Mouse (Mus musculus) lung, embryonic 15.5 days (tissue): ENCODE results near the gene Degs2. TPM values are rescaled to one million over a fixed set of nuclear protein-coding genes. Genes with fewer than 3 reads are reported as not detected.
"Not testable (repeated sequence)": the region's sequence is repeated elsewhere in the genome, so short reads cannot be mapped to it uniquely, and the experiment has no call there.

Experiments
- ATAC-seq: fragments of 200-750 bp; cut with Nextera tagmentation; 2 replicates; pipeline ENCODE4 v1.8.0; 2017; ENCODE audit warnings: moderate number of reproducible peaks, borderline replicate concordance; ENCODE audit not compliant: low FRiP score, low TSS enrichment; ENCODE audit errors: extremely low read depth
- H3K27ac ChIP-seq: fragments of 300-500 bp; sonication (generic); 2 replicates; pipeline ENCODE4 v1.5.1; 2015; ENCODE audit warnings: moderate library complexity, mild to moderate bottlenecking, inconsistent platforms
- H3K27me3 ChIP-seq: fragments of 300-500 bp; sonication (generic); 2 replicates; pipeline ENCODE4 v1.6.1; 2015; ENCODE audit warnings: inconsistent platforms
- H3K36me3 ChIP-seq: fragments of 300-500 bp; sonication (generic); 2 replicates; pipeline ENCODE4 v1.6.1; 2015; ENCODE audit warnings: inconsistent platforms
- H3K4me1 ChIP-seq: fragments of 300-500 bp; sonication (generic); 2 replicates; pipeline ENCODE4 v1.6.1; 2015; ENCODE audit warnings: inconsistent platforms
- H3K4me2 ChIP-seq: fragments of 300-500 bp; sonication (generic); 2 replicates; pipeline ENCODE4 v1.6.1; 2015; ENCODE audit warnings: inconsistent platforms, mild to moderate bottlenecking, moderate library complexity
- H3K4me3 ChIP-seq: fragments of 300-500 bp; sonication (generic); 2 replicates; pipeline ENCODE4 v1.5.1; 2015; ENCODE audit warnings: mild to moderate bottlenecking, inconsistent platforms
- H3K9ac ChIP-seq: fragments of 300-500 bp; sonication (generic); 2 replicates; pipeline ENCODE4 v1.6.1; 2015; ENCODE audit warnings: inconsistent platforms
- H3K9me3 ChIP-seq: fragments of 300-500 bp; sonication (generic); 2 replicates; pipeline ENCODE4 v1.6.1; 2016; ENCODE audit warnings: inconsistent platforms
- WGBS: fragments of 180-500 bp; shearing (Covaris S2); methylation state at CpG from one replicate; pipeline ENCODE4 v1.1.7; 2015; 5-methylcytosine and 5-hydroxymethylcytosine counted together
- polyA plus RNA-seq: library from polyadenylated mRNA; unstranded; fragments of >200 nt; fragmentation: Nextera tagmentation; extraction: Ambion mirVana; gene quantifications from 2 replicates; pipeline ENCODE4 v1.2.1, GENCODE M21; 2015

Gene Degs2
- polyA plus RNA-seq, 1 experiment from 2014 or later, result 1.4 TPM

DNA sequence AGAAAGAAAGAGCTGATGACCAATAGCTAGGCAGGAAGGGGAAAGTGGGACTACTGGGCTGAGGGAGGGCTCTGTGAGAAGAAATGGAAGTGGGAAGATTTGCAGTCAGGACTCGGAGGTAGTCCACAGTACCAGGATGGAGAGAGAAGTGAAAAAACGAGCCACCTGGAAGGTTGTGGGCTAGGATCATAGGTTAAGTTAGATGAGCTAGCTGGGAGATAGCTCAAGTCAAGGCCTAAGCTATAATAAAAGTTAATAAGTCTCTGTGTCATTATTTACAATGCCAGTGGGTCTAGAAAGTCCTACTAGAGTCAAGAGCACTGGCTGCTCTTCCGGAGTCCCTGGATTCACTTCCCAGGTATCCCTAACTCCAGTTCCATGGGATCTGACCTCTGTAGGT is 16.4 kb upstream of the Degs2 start:
- H3K27me3 ChIP-seq, result no peaks in the 10 kb centered on the region
- H3K4me1 ChIP-seq, result no peaks in the 10 kb centered on the region
- no peak overlapping the region for H3K9ac ChIP-seq
- H3K36me3 ChIP-seq, result no peaks in the 10 kb centered on the region
- no peak overlapping the region for H3K27ac ChIP-seq
- no peak for ATAC-seq
- no peaks in the 10 kb centered on the region for H3K9me3 ChIP-seq
- no peak overlapping the region for H3K4me2 ChIP-seq
- no peak overlapping the region for H3K4me3 ChIP-seq
- WGBS, result 82% methylated on average over 3 of the region's 3 CpGs

DNA sequence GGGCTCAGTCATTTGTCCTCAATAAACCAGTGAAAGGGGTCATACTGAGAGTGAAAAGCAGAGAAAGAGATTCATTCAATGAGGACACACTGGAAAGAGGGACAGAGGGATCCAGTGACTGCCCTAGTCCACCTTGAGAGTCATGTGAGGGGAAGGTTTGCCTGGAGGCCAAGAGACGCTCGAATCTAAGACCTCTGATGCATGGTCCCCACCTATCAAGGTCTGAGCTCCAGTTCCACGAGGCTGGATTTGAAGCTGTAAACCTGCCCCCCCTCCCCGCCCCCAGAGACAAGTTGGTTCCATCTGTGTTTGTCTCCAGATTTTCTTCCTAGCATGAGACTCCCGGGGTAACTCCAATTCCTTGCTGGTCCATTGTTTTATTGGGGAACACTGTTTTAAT is 13.7 kb upstream of the Degs2 start:
- Histone ChIP-seq H3K9me3 (no peaks in the 10 kb centered on the region), H3K4me2 (no peak overlapping the region), H3K4me1 (0 out of 2 replicates have a peak, but pooled peaks cover 4% of the 10 kb centered on the region), H3K9ac (no peak overlapping the region), H3K27ac (peak overlapping the region; percentile 58; the same call in 1 of the 2 replicates), H3K27me3 (no peaks in the 10 kb centered on the region), H3K4me3 (no peak overlapping the region), H3K36me3 (no peaks in the 10 kb centered on the region)
- WGBS, result 77% methylated on average over 5 of the region's 5 CpGs
- ATAC-seq, result no peak

GRCm38 (mm10) chr12:108713972-108714371 is 11.9 kb upstream of the Degs2 start:
- WGBS, result 91% methylated on average over 14 of the region's 14 CpGs
- H3K4me3 ChIP-seq, H3K9me3 ChIP-seq, ATAC-seq, H3K27ac ChIP-seq, H3K9ac ChIP-seq, H3K36me3 ChIP-seq, H3K27me3 ChIP-seq, H3K4me1 ChIP-seq, H3K4me2 ChIP-seq: not testable (repeated sequence)

- H3K4me2 ChIP-seq, result no peak overlapping the region
- 0 out of 2 replicates have a peak, but pooled peaks cover 4% of the 10 kb centered on the region for H3K4me1 ChIP-seq
- no peaks in the 10 kb centered on the region for H3K27me3 ChIP-seq
- H3K4me3 ChIP-seq, result no peak overlapping the region
- no peak for ATAC-seq
- H3K27ac ChIP-seq, result 0 out of 2 replicates have a peak overlapping the region, but pooled peaks have one; percentile 87
- no peaks in the 10 kb centered on the region for H3K36me3 ChIP-seq
- 59% methylated on average over 4 of the region's 4 CpGs for WGBS
- no peak overlapping the region for H3K9ac ChIP-seq
- no peaks in the 10 kb centered on the region for H3K9me3 ChIP-seq
Measured at GRCm38 (mm10) chr12:108712481-108712880, 10.4 kb upstream of the Degs2 start.

DNA sequence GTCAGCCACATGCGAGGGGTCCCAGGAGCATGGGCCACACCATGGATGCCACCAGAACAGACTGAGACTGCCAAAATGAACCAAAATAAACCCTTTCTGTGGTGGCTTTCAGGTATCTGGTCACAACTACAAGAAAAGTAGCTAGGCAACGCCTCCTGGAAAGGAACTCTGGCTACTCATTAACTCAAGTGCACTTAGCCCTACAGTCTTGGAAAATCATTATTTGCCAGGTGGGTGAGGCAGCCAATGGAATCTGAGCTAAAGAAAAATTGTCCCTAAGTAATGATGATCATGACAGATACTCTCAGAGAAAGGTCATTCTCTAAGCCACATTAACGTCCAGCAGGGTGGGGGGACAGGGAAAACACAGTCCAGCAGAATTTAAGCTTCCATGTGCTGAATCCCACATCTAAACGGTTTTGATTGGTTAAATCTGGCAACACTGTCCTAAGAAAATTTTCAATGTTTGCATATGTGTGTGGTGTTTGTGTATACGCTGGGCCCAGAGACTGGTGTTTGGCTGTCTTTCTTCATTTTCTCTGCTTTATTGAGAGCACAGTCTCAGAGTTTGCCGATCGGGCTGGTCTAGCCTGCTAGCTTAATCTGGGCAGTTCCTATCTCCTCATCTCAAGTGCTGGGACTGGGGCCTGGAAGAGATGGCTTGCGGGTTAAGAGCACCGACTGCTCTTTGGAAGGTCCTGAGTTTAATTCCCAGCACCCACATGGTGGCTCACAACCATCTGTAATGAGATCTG is 8.9 kb upstream of the Degs2 start:
- 51% methylated on average over 9 of the region's 9 CpGs for WGBS
- H3K27me3 ChIP-seq, result no peaks in the 10 kb centered on the region
- no peaks in the 10 kb centered on the region for H3K36me3 ChIP-seq
- 0 out of 2 replicates have a peak, but pooled peaks cover 4% of the 10 kb centered on the region for H3K4me1 ChIP-seq
- ATAC-seq, result peak; percentile 67; the same call in 1 of the 2 replicates
- peak overlapping the region; percentile 87 for H3K27ac ChIP-seq
- H3K4me2 ChIP-seq, result peak overlapping the region; percentile 20; the same call in 1 of the 2 replicates
- no peak overlapping the region for H3K4me3 ChIP-seq
- H3K9ac ChIP-seq, result no peak overlapping the region
- no peaks in the 10 kb centered on the region for H3K9me3 ChIP-seq

GRCm38 (mm10) chr12:108709964-108710765 is 8.1 kb upstream of the Degs2 start:
- H3K27me3 ChIP-seq, result no peaks in the 10 kb centered on the region
- WGBS, result 68% methylated on average over 6 of the region's 6 CpGs
- no peak for ATAC-seq

DNA sequence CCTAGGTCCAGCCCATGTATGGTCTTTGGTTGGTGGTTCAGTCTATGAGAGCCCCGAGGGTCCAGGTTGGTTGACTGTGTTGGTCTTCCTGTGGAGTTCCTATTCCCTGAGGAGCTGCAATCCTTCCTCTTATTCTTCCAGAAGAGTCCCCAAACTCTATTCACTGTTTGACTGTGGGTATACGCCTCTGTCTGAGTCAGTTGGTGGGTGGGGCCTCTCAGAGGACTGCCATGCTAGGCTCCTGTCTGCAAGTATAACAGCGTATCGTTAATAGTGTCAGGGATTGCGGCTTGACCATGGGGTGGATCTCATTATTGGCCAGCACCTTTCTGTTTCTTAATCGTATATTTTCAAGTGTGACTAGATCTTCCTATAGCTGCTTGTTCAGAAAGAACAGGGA is 7.3 kb upstream of the Degs2 start:
- Histone ChIP-seq H3K27ac (no peak overlapping the region), H3K4me3 (no peak overlapping the region), H3K27me3 (peaks cover 2% of the 10 kb centered on the region; the same call in 1 of the 2 replicates), H3K4me1 (0 out of 2 replicates have a peak, but pooled peaks cover 4% of the 10 kb centered on the region), H3K9ac (no peak overlapping the region), H3K4me2 (no peak overlapping the region), H3K9me3 (no peaks in the 10 kb centered on the region), H3K36me3 (no peaks in the 10 kb centered on the region)
- 82% methylated on average over 6 of the region's 6 CpGs for WGBS
- no peak for ATAC-seq

More at GRCm38 (mm10) chr12:108709964-108710765, 8.1 kb upstream of the Degs2 start:
- H3K36me3 ChIP-seq, result no peaks in the 10 kb centered on the region
- H3K9ac ChIP-seq, result no peak overlapping the region
- peak overlapping the region; percentile 78 for H3K27ac ChIP-seq
- 0 out of 2 replicates have a peak, but pooled peaks cover 4% of the 10 kb centered on the region for H3K4me1 ChIP-seq
- H3K4me3 ChIP-seq, result no peak overlapping the region
- no peaks in the 10 kb centered on the region for H3K9me3 ChIP-seq
- no peak overlapping the region; the same call in 1 of the 2 replicates for H3K4me2 ChIP-seq

- no peak overlapping the region for H3K4me3 ChIP-seq
- H3K27ac ChIP-seq, result no peak overlapping the region
- peaks cover 35% of the 10 kb centered on the region for H3K27me3 ChIP-seq
- no peak for ATAC-seq
- H3K4me2 ChIP-seq, result no peak overlapping the region
- H3K9ac ChIP-seq, result no peak overlapping the region
- H3K36me3 ChIP-seq, result no peaks in the 10 kb centered on the region
- peaks cover 5% of the 10 kb centered on the region; the same call in 1 of the 2 replicates for H3K4me1 ChIP-seq
- no peaks in the 10 kb centered on the region for H3K9me3 ChIP-seq
- WGBS, result 41% methylated on average over 7 of the region's 7 CpGs
Measured at GRCm38 (mm10) chr12:108706129-108706528, 4.0 kb upstream of the Degs2 start.

DNA sequence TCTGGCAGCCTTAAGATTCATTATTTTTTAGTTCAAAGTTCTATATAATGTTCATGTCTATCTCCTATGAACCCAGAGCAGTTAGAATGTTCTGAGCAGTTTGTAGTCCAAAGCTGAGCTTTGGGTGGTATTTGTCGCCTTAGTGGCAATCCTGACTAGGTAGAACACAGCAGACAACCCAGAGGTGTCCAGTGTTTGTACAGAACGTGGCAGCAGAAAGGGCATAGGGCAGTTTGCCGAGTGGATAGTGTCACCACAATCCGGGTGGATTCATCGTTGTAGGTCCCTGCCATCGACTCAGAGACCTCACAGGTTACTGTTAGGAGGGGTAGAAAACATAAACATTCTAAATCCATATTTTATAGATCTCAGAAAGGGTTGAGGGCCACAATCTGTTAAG is 3.4 kb upstream of the Degs2 start:
- no peak for ATAC-seq
- H3K4me3 ChIP-seq, result no peak overlapping the region
- 76% methylated on average over 6 of the region's 6 CpGs for whole genome bisulfite sequencing
- peaks cover 41% of the 10 kb centered on the region for H3K27me3 ChIP-seq
- H3K27ac ChIP-seq, result no peak overlapping the region
- H3K4me2 ChIP-seq, result no peak overlapping the region
- no peaks in the 10 kb centered on the region for H3K36me3 ChIP-seq
- no peak overlapping the region for H3K9ac ChIP-seq
- H3K9me3 ChIP-seq, result no peaks in the 10 kb centered on the region
- peaks cover 5% of the 10 kb centered on the region; the same call in 1 of the 2 replicates for H3K4me1 ChIP-seq

- no peak for ATAC-seq
- Histone ChIP-seq H3K27me3 (peaks cover 44% of the 10 kb centered on the region), H3K36me3 (no peaks in the 10 kb centered on the region), H3K9ac (no peak overlapping the region), H3K4me1 (peaks cover 5% of the 10 kb centered on the region; the same call in 1 of the 2 replicates), H3K4me3 (no peak overlapping the region), H3K4me2 (no peak overlapping the region), H3K27ac (no peak overlapping the region), H3K9me3 (no peaks in the 10 kb centered on the region)
- WGBS, result 33% methylated on average over 2 of the region's 2 CpGs
Measured at GRCm38 (mm10) chr12:108701221-108701620, 894 bp downstream of the Degs2 start.

- Histone ChIP-seq H3K36me3 (no peaks in the 10 kb centered on the region), H3K4me3 (no peak overlapping the region), H3K4me2 (no peak overlapping the region), H3K27me3 (peaks cover 44% of the 10 kb centered on the region), H3K27ac (no peak overlapping the region), H3K9ac (no peak overlapping the region), H3K9me3 (no peaks in the 10 kb centered on the region), H3K4me1 (peaks cover 5% of the 10 kb centered on the region; the same call in 1 of the 2 replicates)
- 36% methylated on average over 5 of the region's 5 CpGs for WGBS
- no peak for ATAC-seq
Measured at GRCm38 (mm10) chr12:108700037-108700436, 2.1 kb downstream of the Degs2 start.

- ATAC-seq, result no peak
- Histone ChIP-seq H3K4me2 (no peak overlapping the region), H3K36me3 (no peaks in the 10 kb centered on the region), H3K4me3 (no peak overlapping the region), H3K9ac (no peak overlapping the region), H3K27ac (no peak overlapping the region), H3K9me3 (no peaks in the 10 kb centered on the region), H3K4me1 (peaks cover 5% of the 10 kb centered on the region; the same call in 1 of the 2 replicates), H3K27me3 (peaks cover 44% of the 10 kb centered on the region)
- 73% methylated on average over 10 of the region's 10 CpGs for WGBS
Measured at GRCm38 (mm10) chr12:108699576-108699975, 2.5 kb downstream of the Degs2 start.
